Mouse (Mus musculus) stomach, postnatal 0 days (tissue): ENCODE measurements around the gene Zmiz1.

Source experiments
- CTCF ChIP-seq: IDR thresholded peaks from 2 replicates; pipeline ENCODE4 v1.5.1; 2016; ENCODE audit warnings: antibody characterized with exemption, low read depth, mild to moderate bottlenecking, moderate library complexity
- EP300 ChIP-seq: optimal IDR thresholded peaks from 2 replicates; pipeline ENCODE3; 2016; ENCODE audit warnings: antibody characterized with exemption

- TF ChIP-seq EP300 (no peak), CTCF (peak; percentile 37; the same call in 1 of the 2 replicates)
These were observed 1.2 kb downstream of the Zmiz1 start for GRCm38 (mm10) chr14:25459998-25460800.
